Mouse (Mus musculus) urinary bladder, postnatal 36 days (tissue): Measurements from ENCODE around the gene Morc1.

Source experiments
- DNase-seq, 2 experiments: peaks; one replicate each; pipeline ENCODE4 v3.0.0; 2022; ENCODE audit warnings: low spot score in 2 of 2, mixed read lengths in 1 of 2

The Morc1 gene

GRCm38 (mm10) chr16:48626186-48626585, 195.1 kb downstream of the Morc1 start:
- no peak for DNase-seq

GRCm38 (mm10) chr16:48627296-48627695, 196.3 kb downstream of the Morc1 start:
- no peak for DNase-seq

GRCm38 (mm10) chr16:48629710-48630109, 198.7 kb downstream of the Morc1 start:
- no peak for DNase-seq

- DNase-seq: no peak
These were observed 199.4 kb downstream of the Morc1 start for GRCm38 (mm10) chr16:48630466-48630865.

- no peak for DNase-seq
These were observed 201.3 kb downstream of the Morc1 start for GRCm38 (mm10) chr16:48632351-48632750.

- DNase-seq: no peak
These were observed 215.2 kb downstream of the Morc1 start for GRCm38 (mm10) chr16:48646246-48646645.

- DNase-seq: no peak
These were observed 240.7 kb downstream of the Morc1 start for GRCm38 (mm10) chr16:48671696-48672095.

- DNase-seq: no peak
These were observed 241.6 kb downstream of the Morc1 start for GRCm38 (mm10) chr16:48672664-48673063.

GRCm38 (mm10) chr16:48675607-48676006, 244.6 kb downstream of the Morc1 start:
- peak; percentile 56 to 72 for DNase-seq

GRCm38 (mm10) chr16:48676205-48676604, 245.2 kb downstream of the Morc1 start:
- no peak for DNase-seq

GRCm38 (mm10) chr16:48677381-48677780, 246.3 kb downstream of the Morc1 start:
- no peak for DNase-seq

GRCm38 (mm10) chr16:48678029-48678428, 247.0 kb downstream of the Morc1 start:
- no peak for DNase-seq
